ENCODE assay signal across 15 mouse cellular contexts in the genomic region with DNA sequence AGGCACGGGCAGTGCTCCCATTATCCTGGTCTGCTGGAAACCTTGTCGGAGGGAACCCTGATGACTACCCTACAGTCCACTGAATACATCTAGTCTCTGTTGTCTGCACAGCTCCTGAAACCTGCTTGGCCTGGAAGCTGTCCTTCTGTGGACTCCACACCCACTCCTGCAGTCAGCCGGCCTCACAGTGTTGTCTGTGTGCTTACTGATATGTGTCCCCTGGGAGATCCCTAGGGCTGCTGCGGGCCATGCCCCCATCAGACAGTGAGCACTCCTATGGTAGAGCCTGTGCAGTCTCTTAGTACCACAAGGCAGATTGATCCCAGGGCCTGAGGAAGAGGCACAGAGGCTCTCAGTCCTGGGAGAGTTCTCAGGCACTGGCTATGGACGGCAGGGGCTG. TPM values are rescaled to one million over a fixed set of nuclear protein-coding genes. Genes with fewer than 3 reads are reported as not detected.
DNase-seq lines count a peak whose midpoint lies in the region; ATAC-seq lines count a peak whose summit lies in the region.
"Had no signal": no experiment of that assay in that cellular context is flagged by ENCODE, and none has a peak within 500 bp of the region (broad histone marks: within the 10 kb centered on the region; RNA-seq: fewer than 3 reads in every experiment).

No protein-coding gene starts in this region.

- H3K27ac ChIP-seq in heart, embryonic 14.5 days (replicated peaks in 1 of 2; ENCODE audit: control insufficient read depth in 1 of 2, insufficient read depth in 1 of 2, low read depth in 2 of 2, low read length in 2 of 2), result peak overlapping the region in 1 of 2 experiments; percentile 76; a peak in 2 of 4 replicates
- H3K27ac ChIP-seq in liver, embryonic 11.5 days (ENCODE audit: low read depth, low read length), result peak overlapping the region; percentile 95
- H3K27ac ChIP-seq: embryonic facial prominence, embryonic 13.5 days; limb, embryonic 15.5 days; macrophage had no signal

- peaks cover 31% of the 10 kb centered on the region for H3K36me3 ChIP-seq in heart, embryonic 14.5 days (ENCODE audit: control insufficient read depth, insufficient read depth, low read length)
- H3K36me3 ChIP-seq in liver, embryonic 11.5 days (ENCODE audit: control insufficient read depth, insufficient read depth, low read length), result peaks cover 16% of the 10 kb centered on the region

- peak overlapping the region; percentile 57 for H3K4me2 ChIP-seq in heart, embryonic 14.5 days (ENCODE audit: low read length)
- H3K4me2 ChIP-seq in liver, embryonic 11.5 days, result peak overlapping the region; percentile 88
- H3K4me2 ChIP-seq: embryonic facial prominence, embryonic 13.5 days; limb, embryonic 15.5 days had no signal

- DNase-seq in heart, postnatal 4 days, result no peak
- DNase-seq in MEL-GATA-1-ER (ENCODE audit: extremely low read depth, low read depth), result peak; percentile 31
- DNase-seq in c-Kit-negative CD71-positive TER-119-positive erythroid progenitor cells, embryonic 14.5 days (ENCODE audit: low read depth, low spot score), result peak; percentile 66
- no peak for DNase-seq in liver, embryonic 11.5 days (ENCODE audit: low spot score)
- DNase-seq in embryo, embryonic 10 days (ENCODE audit: low spot score), result no peak
- DNase-seq in adrenal gland, postnatal 25 days, result no peak
- DNase-seq in left cerebral cortex, adult 8-10 months (ENCODE audit: low spot score in 2 of 2), result no peak
- DNase-seq: adrenal gland, postnatal 36 days; cerebellum, adult 8-10 months; kidney, adult 18-20 months; kidney, postnatal 4 days had no signal

- peak overlapping the region; percentile 54 for H3K9ac ChIP-seq in heart, embryonic 14.5 days (ENCODE audit: low read length)
- peak overlapping the region; percentile 69 for H3K9ac ChIP-seq in liver, embryonic 11.5 days (ENCODE audit: low read depth, low read length)
- H3K9ac ChIP-seq: embryonic facial prominence, embryonic 13.5 days; limb, embryonic 15.5 days had no signal

- no peak for ATAC-seq in heart, embryonic 14.5 days (ENCODE audit: insufficient number of reproducible peaks, insufficient read depth, low FRiP score, low read depth)
- ATAC-seq in liver, embryonic 11.5 days (replicated peaks; ENCODE audit: low FRiP score), result peak; percentile 57

- 38% methylated on average over 5 of the region's 5 CpGs for WGBS in heart, embryonic 14.5 days
- WGBS in liver, embryonic 11.5 days, result 51% methylated on average over 5 of the region's 5 CpGs

- H3K9me3 ChIP-seq in heart, embryonic 14.5 days (ENCODE audit: control insufficient read depth, low read length), result 0 out of 2 replicates have a peak, but pooled peaks cover 2% of the 10 kb centered on the region
- no peaks in the 10 kb centered on the region for H3K9me3 ChIP-seq in liver, embryonic 11.5 days (ENCODE audit: control insufficient read depth, low read length)
- H3K9me3 ChIP-seq: embryonic facial prominence, embryonic 13.5 days; limb, embryonic 15.5 days had no signal

- H3K27me3 ChIP-seq in heart, embryonic 14.5 days (ENCODE audit: control insufficient read depth, insufficient read depth, low read length), result no peaks in the 10 kb centered on the region
- H3K27me3 ChIP-seq in liver, embryonic 11.5 days (replicated peaks; ENCODE audit: control insufficient read depth, insufficient read depth, low read length), result no peaks in the 10 kb centered on the region
- H3K27me3 ChIP-seq: embryonic facial prominence, embryonic 13.5 days; limb, embryonic 15.5 days had no signal

- peaks cover 26 to 57% of the 10 kb centered on the region in 2 experiments for H3K4me1 ChIP-seq in heart, embryonic 14.5 days (ENCODE audit: control insufficient read depth in 2 of 2, insufficient read depth in 2 of 2, low read length in 2 of 2)
- peaks cover 53% of the 10 kb centered on the region for H3K4me1 ChIP-seq in liver, embryonic 11.5 days (replicated peaks; ENCODE audit: control insufficient read depth, insufficient read depth, low read length)

- 0 out of 4 replicates have a peak overlapping the region, but pooled peaks of 1 of the 2 experiments have one; percentile 8 for H3K4me3 ChIP-seq in heart, embryonic 14.5 days (ENCODE audit: control insufficient read depth in 1 of 2, insufficient read depth in 1 of 2, low read depth in 1 of 2, low read length in 2 of 2)
- peak overlapping the region; percentile 67 for H3K4me3 ChIP-seq in liver, embryonic 11.5 days (ENCODE audit: low read depth, low read length)
- H3K4me3 ChIP-seq: embryonic facial prominence, embryonic 13.5 days; limb, embryonic 15.5 days had no signal

RNA-seq across cellular contexts. Expression of a gene that starts 3.2 kb away (rescaled TPM):
- 17.5 and 20.5 TPM in 2 replicates for polyA plus RNA-seq in heart, embryonic 14.5 days (2014; fragmentation: Nextera tagmentation; extraction: Ambion mirVana)
- total RNA-seq in heart, postnatal 4 days (2021), result 10 to 100 TPM; 11.9 to 12.8 TPM
- polyA plus RNA-seq in liver, embryonic 11.5 days (2014; fragmentation: Nextera tagmentation; extraction: Ambion mirVana), result 19.4 and 20.5 TPM in 2 replicates
- 16.9 and 21.8 TPM in 2 replicates for total RNA-seq in adrenal gland, postnatal 25 days (2021)
- 10 to 100 TPM; 14.0 to 18.9 (median 18.2) TPM for total RNA-seq in left cerebral cortex, adult 8-10 months (2022)

RNA-seq across cellular contexts. Expression of a gene that starts 6.3 kb away (rescaled TPM):
- polyA plus RNA-seq in heart, embryonic 14.5 days (2014; fragmentation: Nextera tagmentation; extraction: Ambion mirVana), result 46.5 and 56.5 TPM in 2 replicates
- 10 to 100 TPM; 78.8 to 81.5 TPM for total RNA-seq in heart, postnatal 4 days (2021)
- 115 and 119 TPM in 2 replicates for polyA plus RNA-seq in liver, embryonic 11.5 days (2014; fragmentation: Nextera tagmentation; extraction: Ambion mirVana)
- total RNA-seq in adrenal gland, postnatal 25 days (2021), result 49.8 and 56.3 TPM in 2 replicates
- 1 to 10 TPM; 6.8 to 8.5 (median 7.6) TPM for total RNA-seq in left cerebral cortex, adult 8-10 months (2022)

RNA-seq across cellular contexts. Expression of a gene that starts 48.1 kb away (rescaled TPM):
- polyA plus RNA-seq in heart, embryonic 14.5 days (2014; fragmentation: Nextera tagmentation; extraction: Ambion mirVana), result 49.9 and 54.4 TPM in 2 replicates
- 10 to 100 TPM; 55.5 to 64.4 TPM for total RNA-seq in heart, postnatal 4 days (2021)
- polyA plus RNA-seq in liver, embryonic 11.5 days (2014; fragmentation: Nextera tagmentation; extraction: Ambion mirVana), result 78.0 and 80.2 TPM in 2 replicates
- 85.3 and 91.7 TPM in 2 replicates for total RNA-seq in adrenal gland, postnatal 25 days (2021)
- 100 to 1,000 TPM in 1 of 4 experiments, 10 to 100 TPM in 3; 88.0 to 102 (median 97.7) TPM for total RNA-seq in left cerebral cortex, adult 8-10 months (2022)

RNA-seq across cellular contexts. Expression of a gene that starts 57.5 kb away (rescaled TPM):
- polyA plus RNA-seq in heart, embryonic 14.5 days (2014; fragmentation: Nextera tagmentation; extraction: Ambion mirVana), result 5.8 and 6.6 TPM in 2 replicates
- total RNA-seq in heart, postnatal 4 days (2021), result 10 to 100 TPM; 13.7 to 15.4 TPM
- 10.3 and 12.4 TPM in 2 replicates for polyA plus RNA-seq in liver, embryonic 11.5 days (2014; fragmentation: Nextera tagmentation; extraction: Ambion mirVana)
- 14.5 and 15.9 TPM in 2 replicates for total RNA-seq in adrenal gland, postnatal 25 days (2021)
- 10 to 100 TPM in 3 of 4 experiments, 1 to 10 TPM in 1; 9.5 to 13.9 (median 11.7) TPM for total RNA-seq in left cerebral cortex, adult 8-10 months (2022)

RNA-seq across cellular contexts. Expression of a gene that starts 57.6 kb away (rescaled TPM):
- polyA plus RNA-seq in heart, embryonic 14.5 days (2014; fragmentation: Nextera tagmentation; extraction: Ambion mirVana), result 2.8 and 3.0 TPM in 2 replicates
- total RNA-seq in heart, postnatal 4 days (2021), result 1 to 10 TPM; 6.4 to 7.8 TPM
- polyA plus RNA-seq in liver, embryonic 11.5 days (2014; fragmentation: Nextera tagmentation; extraction: Ambion mirVana), result 4.4 and 5.0 TPM in 2 replicates
- total RNA-seq in adrenal gland, postnatal 25 days (2021), result 10.5 and 11.8 TPM in 2 replicates
- 1 to 10 TPM; 6.0 to 8.7 (median 7.6) TPM for total RNA-seq in left cerebral cortex, adult 8-10 months (2022)

Comparison
In these comparisons a context has a peak if more than half of its experiments do, and no peak if none do; other contexts are left out.
1. DNase-seq: peak in MEL-GATA-1-ER (single experiment) and c-Kit-negative CD71-positive TER-119-positive erythroid progenitor cells, embryonic 14.5 days (single experiment); none in heart, postnatal 4 days (single experiment), liver, embryonic 11.5 days (single experiment), embryo, embryonic 10 days (single experiment), adrenal gland, postnatal 25 days (single experiment) and left cerebral cortex, adult 8-10 months (0 of 2).